Mouse (Mus musculus) intestine, embryonic 15.5 days (tissue): Measurements from ENCODE around the gene Erlec1. TPM values are rescaled to one million over a fixed set of nuclear protein-coding genes. Genes with fewer than 3 reads are reported as not detected.

Source experiments
- ATAC-seq: fragments of 200-750 bp; cut with Nextera tagmentation; 2 replicates; pipeline ENCODE4 v1.8.0; 2017; ENCODE audit warnings: moderate TSS enrichment, moderate library complexity
- H3K27ac ChIP-seq: fragments of 300-500 bp; sonication (generic); 2 replicates; pipeline ENCODE4 v1.5.1; 2015; ENCODE audit warnings: mild to moderate bottlenecking, inconsistent platforms
- H3K27me3 ChIP-seq: fragments of 300-500 bp; sonication (generic); replicated peaks from 2 replicates; pipeline ENCODE4 v1.6.1; 2015; ENCODE audit warnings: inconsistent platforms
- H3K36me3 ChIP-seq: fragments of 300-500 bp; sonication (generic); 2 replicates; pipeline ENCODE4 v1.6.1; 2015; ENCODE audit warnings: inconsistent platforms
- H3K4me1 ChIP-seq: fragments of 300-500 bp; sonication (generic); replicated peaks from 2 replicates; pipeline ENCODE4 v1.6.1; 2015; ENCODE audit warnings: inconsistent platforms
- H3K4me2 ChIP-seq: fragments of 300-500 bp; sonication (generic); replicated peaks from 2 replicates; pipeline ENCODE4 v1.6.1; 2015; ENCODE audit warnings: mild to moderate bottlenecking, inconsistent platforms
- H3K4me3 ChIP-seq: fragments of 300-500 bp; sonication (generic); replicated peaks from 2 replicates; pipeline ENCODE4 v1.5.1; 2015; ENCODE audit warnings: inconsistent platforms
- H3K9ac ChIP-seq: fragments of 300-500 bp; sonication (generic); 2 replicates; pipeline ENCODE4 v1.6.1; 2015; ENCODE audit warnings: inconsistent platforms
- H3K9me3 ChIP-seq: fragments of 300-500 bp; sonication (generic); 2 replicates; pipeline ENCODE4 v1.6.1; 2016; ENCODE audit warnings: inconsistent platforms
- WGBS: fragments of 180-500 bp; shearing (Covaris S2); methylation state at CpG from one replicate; pipeline ENCODE4 v1.1.7; 2015; 5-methylcytosine and 5-hydroxymethylcytosine counted together
- polyA plus RNA-seq: library from polyadenylated mRNA; unstranded; fragments of >200 nt; fragmentation: Nextera tagmentation; extraction: Ambion mirVana; gene quantifications from 2 replicates; pipeline ENCODE4 v1.2.1, GENCODE M21; 2015

Gene Erlec1
- 10.2 and 12.1 TPM in 2 replicates for polyA plus RNA-seq

DNA sequence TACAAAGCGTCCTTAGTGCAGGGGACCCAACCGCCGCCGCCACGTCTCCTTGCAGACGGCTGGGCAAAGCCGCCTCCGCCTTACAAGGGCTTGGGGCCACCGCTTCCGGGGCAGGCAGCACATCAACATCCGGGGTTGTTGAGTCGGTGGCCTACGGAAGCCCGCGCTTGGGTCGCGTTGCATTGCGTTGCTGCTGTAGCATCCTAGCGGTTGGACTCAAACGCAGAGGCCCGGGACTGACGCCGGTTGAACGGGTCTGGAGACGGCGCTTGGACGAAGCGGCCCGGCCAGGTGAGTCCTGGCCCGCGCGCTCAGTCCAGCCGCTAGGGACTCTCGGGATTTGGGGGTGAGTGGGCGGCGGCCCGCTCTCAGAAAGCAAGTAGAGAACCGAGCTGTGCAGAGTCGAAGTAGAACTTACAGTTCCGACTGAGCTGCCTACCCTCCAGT is at the start of gene Erlec1:
Gene Erlec1 (minus strand): TSS at position 57 of the 447 bp plus-strand sequence.
- no peaks in the 10 kb centered on the region for H3K27me3 ChIP-seq
- peak within 1 kb of the TSS; percentile 81 for H3K4me3 ChIP-seq
- H3K27ac ChIP-seq, result peak within 1 kb of the TSS; percentile 77
- H3K9me3 ChIP-seq, result no peaks in the 10 kb centered on the region
- H3K4me2 ChIP-seq, result peak within 1 kb of the TSS; percentile 68
- no peaks in the 10 kb centered on the region for H3K36me3 ChIP-seq
- peak within 1 kb of the TSS; percentile 86 for H3K9ac ChIP-seq
- under 1% methylated on average over 40 of the region's 40 CpGs for WGBS
- H3K4me1 ChIP-seq, result 0 out of 2 replicates have a peak, but pooled peaks cover 4% of the 10 kb centered on the region
- peak; percentile 99 for ATAC-seq

GRCm38 (mm10) chr11:31001169-31001908 is 47.2 kb upstream of the Erlec1 start:
- ATAC-seq, result peak; percentile 88
- 87% methylated on average over 4 of the region's 4 CpGs for WGBS
- H3K36me3 ChIP-seq, result no peaks in the 10 kb centered on the region
- H3K4me2 ChIP-seq, result no peak overlapping the region
- H3K9me3 ChIP-seq, result no peaks in the 10 kb centered on the region
- no peaks in the 10 kb centered on the region for H3K27me3 ChIP-seq
- no peak overlapping the region for H3K9ac ChIP-seq
- no peak overlapping the region for H3K27ac ChIP-seq
- H3K4me3 ChIP-seq, result no peak overlapping the region
- no peaks in the 10 kb centered on the region for H3K4me1 ChIP-seq

DNA sequence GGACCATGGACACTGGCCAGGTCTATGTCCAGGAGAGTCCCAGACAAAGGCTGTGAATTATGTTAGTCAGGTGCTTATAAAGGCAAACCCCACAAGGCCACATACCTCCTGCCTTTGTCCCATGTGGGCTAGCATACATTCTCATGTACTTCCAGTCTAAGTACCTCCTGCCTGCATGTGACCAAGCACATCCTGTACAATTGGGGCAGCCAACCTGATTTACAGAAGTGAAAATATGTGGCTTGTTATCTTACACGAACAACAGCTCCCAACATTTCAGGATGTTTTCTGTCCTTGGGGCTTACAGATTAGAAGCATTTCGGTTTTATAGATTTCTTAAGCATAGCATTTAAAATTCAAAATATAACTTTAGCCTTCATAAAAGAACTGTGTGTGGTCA is 45.9 kb upstream of the Erlec1 start:
- H3K36me3 ChIP-seq, result no peaks in the 10 kb centered on the region
- no peaks in the 10 kb centered on the region for H3K27me3 ChIP-seq
- no peak overlapping the region for H3K9ac ChIP-seq
- no peaks in the 10 kb centered on the region for H3K4me1 ChIP-seq
- no peak overlapping the region for H3K27ac ChIP-seq
- ATAC-seq, result 0 out of 2 replicates have a peak, but pooled peaks have one; percentile 28
- no peak overlapping the region for H3K4me2 ChIP-seq
- WGBS, result 92% methylated on average over 2 of the region's 2 CpGs
- no peak overlapping the region for H3K4me3 ChIP-seq
- H3K9me3 ChIP-seq, result no peaks in the 10 kb centered on the region

DNA sequence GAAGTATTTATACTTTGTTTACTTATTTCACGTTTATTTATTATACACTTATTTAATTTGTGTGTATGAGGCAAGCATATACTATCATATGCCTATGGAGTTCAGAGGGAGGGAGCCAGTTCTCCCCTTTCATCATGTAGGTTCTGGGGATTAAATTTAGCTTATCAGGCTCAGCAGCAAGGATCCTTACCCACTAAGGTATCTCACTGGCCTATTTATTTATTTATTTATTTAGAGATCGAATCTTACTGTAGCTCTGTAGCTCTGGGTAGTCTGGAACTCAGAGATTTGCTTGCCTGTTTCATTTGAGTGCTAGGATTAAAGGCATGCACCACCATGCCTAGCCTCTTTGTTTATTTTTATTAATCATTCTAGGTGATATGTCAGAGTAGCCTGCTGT is 44.6 kb upstream of the Erlec1 start:
- Histone ChIP-seq H3K4me3 (no peak overlapping the region), H3K4me1 (no peaks in the 10 kb centered on the region), H3K27ac (no peak overlapping the region), H3K4me2 (no peak overlapping the region), H3K9me3 (no peaks in the 10 kb centered on the region), H3K27me3 (no peaks in the 10 kb centered on the region), H3K36me3 (no peaks in the 10 kb centered on the region), H3K9ac (no peak overlapping the region)
- no peak for ATAC-seq
- 74% methylated on average over 2 of the region's 2 CpGs for WGBS

DNA sequence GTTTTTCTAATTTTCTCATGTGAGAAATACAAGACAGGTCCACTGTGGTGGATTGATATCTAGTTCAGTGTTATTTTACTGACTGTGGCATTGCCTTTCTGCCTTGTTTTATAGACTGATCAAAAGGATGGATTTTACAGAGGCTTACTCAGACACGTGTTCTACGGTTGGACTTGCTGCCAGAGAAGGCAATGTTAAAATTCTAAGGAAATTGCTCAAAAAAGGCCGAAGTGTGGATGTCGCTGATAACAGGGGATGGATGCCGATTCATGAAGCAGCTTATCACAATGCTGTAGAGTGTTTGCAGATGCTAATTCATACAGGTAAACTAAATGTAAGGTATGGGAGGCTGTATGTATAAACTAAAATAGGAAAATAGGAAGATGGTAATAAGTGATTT is 44.1 kb upstream of the Erlec1 start:
- Histone ChIP-seq H3K4me2 (no peak overlapping the region), H3K9me3 (no peaks in the 10 kb centered on the region), H3K4me1 (no peaks in the 10 kb centered on the region), H3K9ac (no peak overlapping the region), H3K27me3 (no peaks in the 10 kb centered on the region), H3K4me3 (no peak overlapping the region), H3K36me3 (no peaks in the 10 kb centered on the region), H3K27ac (no peak overlapping the region)
- no peak; the same call in 1 of the 2 replicates for ATAC-seq
- 96% methylated on average over 5 of the region's 5 CpGs for WGBS

DNA sequence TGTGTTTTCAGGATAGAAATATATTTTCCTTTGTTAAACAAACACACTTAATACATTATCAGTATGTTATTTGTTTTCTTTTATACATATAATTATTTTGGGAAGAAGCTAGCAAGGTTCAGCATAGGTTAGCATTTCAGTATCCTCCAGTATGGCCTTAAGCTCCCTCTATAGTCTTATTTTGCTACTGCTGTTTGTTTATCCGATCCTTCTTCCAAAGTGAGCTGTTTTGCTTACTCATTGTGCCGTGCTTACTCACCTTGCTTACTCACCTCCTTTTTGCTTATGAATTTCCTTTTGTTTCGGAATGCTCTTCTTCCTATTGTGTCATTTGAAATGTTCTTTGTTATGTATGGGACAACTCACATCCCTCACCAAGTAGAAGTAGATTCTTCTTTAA is 42.5 kb upstream of the Erlec1 start:
- Histone ChIP-seq H3K36me3 (no peaks in the 10 kb centered on the region), H3K27me3 (no peaks in the 10 kb centered on the region), H3K27ac (no peak overlapping the region), H3K9me3 (no peaks in the 10 kb centered on the region), H3K4me2 (no peak overlapping the region), H3K9ac (no peak overlapping the region), H3K4me3 (no peak overlapping the region), H3K4me1 (no peaks in the 10 kb centered on the region)
- WGBS, result 86% methylated on average over 3 of the region's 3 CpGs
- no peak for ATAC-seq

- Histone ChIP-seq H3K27ac (peak overlapping the region; percentile 37), H3K4me2 (peak overlapping the region; percentile 75), H3K4me3 (peak overlapping the region; percentile 60), H3K9me3 (no peaks in the 10 kb centered on the region), H3K4me1 (no peaks in the 10 kb centered on the region), H3K9ac (no peak overlapping the region; the same call in 1 of the 2 replicates), H3K27me3 (no peaks in the 10 kb centered on the region), H3K36me3 (no peaks in the 10 kb centered on the region)
- WGBS, result 2% methylated on average over 2 of the region's 2 CpGs
- ATAC-seq, result peak; percentile 86
Measured at GRCm38 (mm10) chr11:30986625-30987017, 32.5 kb upstream of the Erlec1 start.

GRCm38 (mm10) chr11:30985877-30986624 is 31.9 kb upstream of the Erlec1 start, which contains the start of gene Chac2:
Gene Chac2, minus strand, starts transcription at chr11:30986350.
- Histone ChIP-seq H3K4me1 (no peaks in the 10 kb centered on the region), H3K4me3 (peak within 1 kb of the TSS; percentile 60), H3K27me3 (no peaks in the 10 kb centered on the region), H3K9ac (peak within 1 kb of the TSS; percentile 72), H3K27ac (peak within 1 kb of the TSS; percentile 37), H3K4me2 (peak within 1 kb of the TSS; percentile 75), H3K9me3 (no peaks in the 10 kb centered on the region), H3K36me3 (no peaks in the 10 kb centered on the region)
- ATAC-seq, result peak; percentile 99
- 2% methylated on average over 22 of the region's 22 CpGs for WGBS

GRCm38 (mm10) chr11:30985237-30985636 is 31.1 kb upstream of the Erlec1 start:
- Histone ChIP-seq H3K9ac (no peak overlapping the region), H3K9me3 (no peaks in the 10 kb centered on the region), H3K4me3 (no peak overlapping the region), H3K27ac (no peak overlapping the region), H3K4me2 (no peak overlapping the region; the same call in 1 of the 2 replicates), H3K4me1 (no peaks in the 10 kb centered on the region), H3K27me3 (no peaks in the 10 kb centered on the region), H3K36me3 (no peaks in the 10 kb centered on the region)
- no peak for ATAC-seq
- WGBS, result 43% methylated on average over 2 of the region's 2 CpGs

DNA sequence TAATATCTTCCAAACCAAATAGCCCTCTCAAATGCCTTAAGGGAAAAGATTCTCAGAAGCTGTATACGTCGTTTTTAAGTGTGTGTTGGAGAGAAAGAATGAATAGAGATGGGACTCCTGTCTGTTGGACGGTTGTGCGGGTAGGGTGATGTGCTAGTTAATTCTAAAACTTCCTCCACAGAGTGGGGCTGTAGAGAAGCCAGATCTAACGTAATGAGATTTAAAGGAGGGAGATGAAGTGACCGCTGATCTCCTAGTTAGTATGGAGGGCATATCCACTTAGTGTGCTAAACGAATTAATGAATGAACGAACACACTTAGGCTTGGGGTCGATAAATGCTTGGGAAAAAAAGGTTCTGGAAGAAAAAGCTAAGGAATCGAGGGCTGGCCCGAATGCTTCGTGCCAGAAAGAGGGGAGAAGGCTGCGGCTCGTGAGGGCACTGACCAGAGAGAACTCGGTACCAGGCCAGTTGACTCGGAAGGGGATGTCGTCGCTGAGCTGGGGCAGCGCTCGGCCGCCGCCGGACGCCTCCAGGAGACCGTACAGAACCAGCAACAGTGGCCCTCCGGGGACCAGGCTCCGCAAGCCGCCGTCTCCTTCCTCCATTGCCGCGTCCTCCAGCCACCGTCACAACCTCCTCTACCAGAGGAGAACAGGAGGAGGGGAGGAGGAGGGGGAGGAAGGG is 523 bp downstream of the Erlec1 start:
- under 1% methylated on average over 23 of the region's 32 CpGs for WGBS
- peak overlapping the region; percentile 86 for H3K9ac ChIP-seq
- peak overlapping the region; percentile 73 for H3K27ac ChIP-seq
- H3K36me3 ChIP-seq, result 0 out of 2 replicates have a peak, but pooled peaks cover 2% of the 10 kb centered on the region
- H3K4me2 ChIP-seq, result peak overlapping the region; percentile 59
- no peaks in the 10 kb centered on the region for H3K9me3 ChIP-seq
- no peaks in the 10 kb centered on the region for H3K27me3 ChIP-seq
- H3K4me1 ChIP-seq, result 0 out of 2 replicates have a peak, but pooled peaks cover 4% of the 10 kb centered on the region
- ATAC-seq, result peak; percentile 91
- H3K4me3 ChIP-seq, result peak overlapping the region; percentile 81

GRCm38 (mm10) chr11:30952829-30953228 is 1.3 kb downstream of the Erlec1 start:
- Histone ChIP-seq H3K4me1 (0 out of 2 replicates have a peak, but pooled peaks cover 4% of the 10 kb centered on the region), H3K27me3 (no peaks in the 10 kb centered on the region), H3K9ac (no peak overlapping the region), H3K9me3 (no peaks in the 10 kb centered on the region), H3K4me3 (peak overlapping the region; percentile 81), H3K36me3 (0 out of 2 replicates have a peak, but pooled peaks cover 2% of the 10 kb centered on the region), H3K27ac (no peak overlapping the region), H3K4me2 (peak overlapping the region; percentile 59)
- no peak for ATAC-seq
- 38% methylated on average over 5 of the region's 5 CpGs for WGBS

DNA sequence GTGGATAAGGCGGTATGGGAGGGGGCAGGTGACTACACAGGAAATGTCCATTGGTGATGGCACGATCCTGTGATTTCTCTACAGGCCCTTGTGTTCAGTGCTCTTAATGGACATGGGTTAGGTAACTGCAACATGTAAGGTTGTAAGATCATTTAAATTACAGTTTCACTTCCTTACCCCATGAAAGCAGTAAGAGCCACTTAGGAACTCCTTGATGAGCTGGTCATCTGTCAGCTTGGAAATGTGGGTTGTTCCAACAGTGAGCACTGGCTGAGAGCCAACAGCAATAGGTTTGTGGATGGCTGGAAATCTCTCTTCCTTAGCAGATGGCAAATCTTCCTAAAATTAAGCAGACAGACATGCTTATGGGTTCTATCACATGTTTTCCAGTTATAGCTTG is 10.6 kb downstream of the Erlec1 start:
- peaks cover 20% of the 10 kb centered on the region for H3K36me3 ChIP-seq
- no peak overlapping the region for H3K4me2 ChIP-seq
- H3K4me1 ChIP-seq, result no peaks in the 10 kb centered on the region
- ATAC-seq, result no peak
- H3K27ac ChIP-seq, result no peak overlapping the region
- no peak overlapping the region for H3K4me3 ChIP-seq
- H3K27me3 ChIP-seq, result no peaks in the 10 kb centered on the region
- H3K9me3 ChIP-seq, result no peaks in the 10 kb centered on the region
- no peak overlapping the region for H3K9ac ChIP-seq
- 90% methylated on average over 2 of the region's 2 CpGs for WGBS
